Mouse (Mus musculus) heart, postnatal 0 days (tissue): ENCODE data around the gene Svbp.

ENCODE experiments used
- CTCF ChIP-seq: IDR thresholded peaks from 2 replicates; pipeline ENCODE4 v1.5.1; 2016; ENCODE audit warnings: antibody characterized with exemption, control low read depth, low read depth
- EP300 ChIP-seq: IDR thresholded peaks from 2 replicates; pipeline ENCODE4 v1.6.1; 2016; ENCODE audit warnings: antibody characterized with exemption, low read depth

GRCm38 (mm10) chr4:119238661-119239060 is 43.6 kb downstream of the Svbp start:
- no peak for TF ChIP-seq CTCF
- TF ChIP-seq EP300, result no peak
